Mouse (Mus musculus): Measurements from ENCODE around the gene Olfr619.

Gene Olfr619

DNA sequence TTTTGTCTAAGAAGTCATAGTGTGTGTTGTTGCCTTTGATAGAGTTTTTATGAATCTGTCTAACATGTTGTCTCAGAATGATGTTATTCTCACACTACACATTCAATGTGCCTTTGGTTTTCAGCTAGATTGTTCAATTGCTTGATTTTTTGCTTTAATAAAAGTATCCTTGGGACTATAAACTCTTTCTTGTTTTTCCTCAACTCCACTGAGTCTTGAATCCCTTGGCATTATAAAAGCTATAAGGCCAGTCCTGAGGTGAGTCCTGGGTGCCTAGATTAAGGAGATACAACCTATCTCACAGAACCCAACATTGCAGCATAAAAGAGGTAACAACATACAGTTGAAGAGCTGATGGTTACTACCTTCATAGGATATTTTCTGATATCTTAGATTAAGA lies at the start of gene Olfr619:
Olfr619 (plus strand) TSS at position 301 of the 400 bp plus-strand sequence.
- no peak for DNase-seq

DNA sequence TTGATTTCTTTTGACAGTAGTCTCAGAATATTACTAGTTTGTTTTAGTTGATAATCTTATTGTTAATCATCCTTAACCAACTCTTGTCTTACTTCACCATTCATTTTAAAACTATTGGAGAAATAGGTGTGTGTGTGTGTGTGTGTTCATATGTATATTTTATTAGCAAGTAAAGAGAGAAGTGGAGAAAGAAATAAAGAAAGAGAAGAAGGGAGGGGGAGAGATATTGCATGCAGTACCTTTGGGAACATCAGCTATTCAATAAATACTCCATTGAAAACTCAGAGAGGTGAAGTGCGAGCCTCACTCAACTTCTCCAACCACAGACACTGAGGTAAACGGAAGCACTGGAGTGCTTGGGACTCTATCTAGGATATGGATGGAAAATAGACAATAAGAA lies 44.6 kb upstream of the Olfr619 start, which contains the start of gene Olfr615:
Olfr615 (plus strand) TSS at position 301 of the 400 bp plus-strand sequence.
- DNase-seq, result no peak

DNA sequence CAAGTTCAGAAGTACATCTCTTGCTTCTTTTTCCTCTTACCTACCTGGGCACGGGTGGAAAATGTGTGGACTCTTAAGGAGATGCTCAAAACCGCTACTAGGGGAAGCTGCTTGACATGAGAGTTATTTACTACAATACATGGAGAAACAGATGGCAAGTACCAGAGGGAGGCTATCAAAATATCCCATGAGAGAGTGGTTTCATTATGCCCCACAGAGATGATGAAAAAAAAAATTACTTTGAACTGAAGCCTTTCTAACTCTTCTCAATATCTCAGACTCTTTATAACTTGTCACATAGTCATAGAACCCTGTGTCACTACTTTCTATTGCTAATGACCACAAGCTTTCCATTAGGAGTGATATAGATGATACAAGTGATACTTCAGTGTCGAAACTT lies 31.3 kb upstream of the Olfr619 start, which contains the start of gene Olfr616:
Olfr616 (minus strand) TSS at position 101 of the 400 bp plus-strand sequence.
- no peak for DNase-seq

DNA sequence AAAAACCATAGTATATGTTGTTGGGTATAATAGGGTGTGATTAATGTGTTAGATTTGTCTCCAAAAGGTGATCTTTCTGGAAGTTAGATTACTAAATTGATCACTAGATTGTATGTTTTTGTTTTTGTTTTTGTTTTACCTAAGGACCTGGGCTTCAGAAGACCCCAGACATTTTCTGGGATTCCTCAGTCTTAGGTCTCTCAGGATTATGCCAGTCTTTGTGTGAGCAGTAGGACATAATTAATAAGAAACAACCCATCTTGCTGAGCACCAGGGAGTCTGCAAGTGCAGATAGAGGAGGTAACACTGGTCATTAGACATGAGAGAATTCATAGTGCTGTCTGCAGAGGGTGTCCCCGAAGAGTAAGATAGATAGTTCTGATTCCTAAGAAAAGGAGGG lies 27.6 kb upstream of the Olfr619 start, which contains the start of gene Olfr617:
Olfr617 (plus strand) TSS at position 301 of the 400 bp plus-strand sequence.
- no peak for DNase-seq

DNA sequence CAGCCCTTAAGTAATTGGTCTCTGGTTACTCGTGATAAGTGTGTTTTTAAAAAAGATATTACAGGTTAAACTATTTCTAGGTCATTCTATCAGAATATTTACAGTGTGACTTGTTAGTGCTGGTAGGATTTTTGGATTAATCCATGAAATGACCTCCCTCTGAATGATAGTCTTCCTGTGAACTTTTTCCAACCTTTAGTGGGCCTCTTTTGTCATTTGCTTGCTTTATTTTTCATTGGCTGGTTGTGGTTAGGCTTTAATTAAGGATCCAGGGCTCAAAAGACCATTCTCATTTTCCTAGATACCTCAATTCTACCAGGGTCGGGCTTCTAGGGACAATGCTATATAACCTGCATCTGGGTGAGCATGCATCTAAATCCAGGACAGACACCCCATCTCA lies 10.6 kb upstream of the Olfr619 start, which contains the start of gene Olfr618:
Olfr618 (plus strand) TSS at position 301 of the 400 bp plus-strand sequence.
- DNase-seq, result no peak

DNA sequence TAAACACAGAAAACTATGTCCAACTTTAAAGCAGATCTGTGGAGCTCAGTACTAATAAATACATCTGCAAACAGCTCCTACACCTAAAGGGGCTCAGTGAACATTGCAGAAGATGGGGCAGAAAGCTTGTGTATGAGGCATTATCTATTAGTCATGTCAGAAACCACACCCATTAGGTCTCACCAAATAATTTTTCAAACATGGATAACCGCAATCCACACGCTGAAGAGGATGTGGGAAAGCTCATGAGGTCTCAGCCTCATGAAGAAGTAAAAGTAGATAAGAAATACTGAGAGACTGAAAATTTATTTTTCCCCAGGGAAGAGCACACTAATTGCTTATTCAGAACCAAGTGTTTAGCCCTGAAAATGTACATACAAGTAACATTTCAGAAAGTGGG lies 7.0 kb downstream of the Olfr619 start:
- DNase-seq, result no peak

DNA sequence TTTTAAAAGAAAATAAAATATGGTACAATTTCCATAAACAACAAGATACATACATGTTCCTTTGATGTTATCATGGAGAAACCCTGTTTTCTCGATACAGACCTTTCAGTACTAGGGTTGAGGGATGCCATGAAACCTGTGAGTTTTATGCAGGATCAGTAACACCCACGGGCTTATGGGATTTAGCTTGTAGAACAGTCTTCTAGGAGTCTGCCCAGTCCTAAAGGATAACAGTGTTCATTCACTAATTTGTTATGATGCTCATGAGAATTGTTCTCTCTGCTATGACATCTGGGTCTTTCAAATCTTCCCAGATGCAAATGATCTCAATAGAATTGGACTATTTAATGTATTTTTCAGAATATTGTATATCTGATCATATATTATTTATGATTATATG lies 12.1 kb downstream of the Olfr619 start, which contains the start of gene Olfr620:
Olfr620 (minus strand) TSS at position 101 of the 400 bp plus-strand sequence.
- DNase-seq, result no peak

DNA sequence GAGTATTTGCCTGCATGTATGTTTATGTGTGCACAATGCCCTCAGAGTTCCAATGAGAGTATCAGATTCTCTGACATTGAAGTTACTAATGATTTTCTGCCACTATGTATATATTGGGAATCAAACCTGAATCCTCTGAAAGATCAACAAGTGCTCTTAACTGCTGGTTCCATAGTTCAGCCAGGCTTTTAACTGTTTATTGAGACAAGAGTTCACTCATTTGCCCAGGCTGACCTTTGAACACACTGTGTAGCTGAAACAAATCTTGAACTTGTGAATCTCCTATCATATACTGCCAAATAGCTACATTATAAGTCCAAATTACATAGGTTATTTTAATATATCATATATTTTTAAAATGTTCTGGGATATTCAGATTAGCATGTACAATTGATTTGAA lies 36.4 kb downstream of the Olfr619 start:
- no peak for DNase-seq

DNA sequence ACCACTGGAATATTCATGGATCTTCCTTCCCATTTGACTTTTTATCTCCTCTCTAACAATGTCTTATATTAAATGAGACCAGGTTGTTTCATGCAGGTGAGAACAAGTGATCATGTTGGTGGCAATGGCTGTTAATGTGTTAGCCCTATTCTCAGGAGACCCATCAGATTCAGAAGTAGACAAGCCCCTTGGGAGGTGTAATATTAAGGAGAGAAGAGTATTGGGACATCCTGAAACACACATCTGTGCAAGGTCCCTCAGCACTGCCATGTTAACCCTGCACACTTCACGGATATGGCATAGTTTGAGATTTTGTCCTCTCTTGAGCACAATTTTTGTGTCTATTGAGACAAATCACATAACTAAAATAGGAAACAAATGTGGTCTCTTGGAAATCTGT lies 42.2 kb downstream of the Olfr619 start, which contains the start of gene Olfr622:
Olfr622 (minus strand) TSS at position 101 of the 400 bp plus-strand sequence.
- DNase-seq, result no peak

DNA sequence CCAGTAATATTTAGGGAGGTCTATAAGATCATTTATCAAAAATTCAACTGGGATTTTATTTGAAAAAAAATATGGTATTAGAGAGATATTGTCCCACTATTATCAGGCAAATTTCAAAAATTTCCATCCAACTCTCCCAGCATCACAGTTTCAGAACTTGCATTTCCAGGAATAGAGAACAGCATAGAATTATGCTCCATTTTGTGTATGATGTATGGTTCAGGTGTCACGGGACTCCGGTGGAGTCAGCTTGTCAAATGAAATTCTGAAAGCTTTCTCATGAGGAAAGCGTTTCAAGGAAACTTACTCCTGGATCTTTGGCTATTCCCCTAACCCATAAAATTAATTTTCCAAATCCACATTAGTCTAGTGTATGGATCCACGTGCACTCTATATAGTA lies 43.7 kb downstream of the Olfr619 start:
- DNase-seq, result no peak

All from cerebellum, postnatal 36 days (tissue).